Mouse (Mus musculus) heart, embryonic 10.5 days (tissue): ENCODE results near the gene Jun. TPM values are rescaled to one million over a fixed set of nuclear protein-coding genes. Genes with fewer than 3 reads are reported as not detected.

Experiments used
- DNase-seq: peaks from one replicate; pipeline ENCODE4 v3.0.0-alpha.2; 2017; ENCODE audit warnings: low spot score
- H3K27ac ChIP-seq: fragments of 300-500 bp; sonication (generic); 2 replicates; pipeline ENCODE4 v1.5.1; 2016; ENCODE audit warnings: mild to moderate bottlenecking
- H3K27me3 ChIP-seq: fragments of 300-500 bp; sonication (generic); 2 replicates; pipeline ENCODE4 v1.6.1; 2016; ENCODE audit warnings: mild to moderate bottlenecking; ENCODE audit not compliant: poor library complexity, insufficient read depth, severe bottlenecking
- H3K36me3 ChIP-seq: fragments of 300-500 bp; sonication (generic); 2 replicates; pipeline ENCODE4 v1.6.1; 2016; ENCODE audit warnings: mild to moderate bottlenecking, moderate library complexity
- H3K4me1 ChIP-seq: fragments of 300-500 bp; sonication (generic); 2 replicates; pipeline ENCODE4 v1.6.1; 2016; ENCODE audit warnings: mild to moderate bottlenecking
- H3K4me3 ChIP-seq: fragments of 300-500 bp; sonication (generic); 2 replicates; pipeline ENCODE4 v1.5.1; 2016; ENCODE audit warnings: mild to moderate bottlenecking, moderate library complexity
- H3K9me3 ChIP-seq: fragments of 300-500 bp; sonication (generic); 2 replicates; pipeline ENCODE4 v1.6.1; 2016; ENCODE audit warnings: mild to moderate bottlenecking, moderate library complexity
- WGBS: fragments of 180-500 bp; shearing (Covaris S2); methylation state at CpG from one replicate; pipeline ENCODE4 v1.1.7; 2016; 5-methylcytosine and 5-hydroxymethylcytosine counted together
- polyA plus RNA-seq: library from polyadenylated mRNA; unstranded; fragments of >200 nt; fragmentation: Nextera tagmentation; extraction: Ambion mirVana; gene quantifications from 2 replicates; pipeline ENCODE4 v1.2.1, GENCODE M21; 2016

Gene Jun
- 75.7 and 76.6 TPM in 2 replicates for polyA plus RNA-seq

GRCm38 (mm10) chr4:95052025-95052899 lies at the start of gene Jun:
Jun (minus strand) TSS chr4:95052222.
- DNase-seq: peak; percentile 100
- Histone ChIP-seq H3K27me3 (no peaks in the 10 kb centered on the region), H3K27ac (peak within 1 kb of the TSS; percentile 97), H3K9me3 (no peaks in the 10 kb centered on the region), H3K4me1 (peaks cover 12% of the 10 kb centered on the region), H3K36me3 (peaks cover 2% of the 10 kb centered on the region; the same call in 1 of the 2 replicates), H3K4me3 (peak within 1 kb of the TSS; percentile 91)
- WGBS: under 1% methylated on average over 66 of the region's 68 CpGs

- Histone ChIP-seq H3K27me3 (no peaks in the 10 kb centered on the region), H3K9me3 (no peaks in the 10 kb centered on the region), H3K4me1 (peaks cover 24% of the 10 kb centered on the region), H3K27ac (no peak overlapping the region), H3K36me3 (no peaks in the 10 kb centered on the region), H3K4me3 (no peak overlapping the region)
- 95% methylated on average over 7 of the region's 7 CpGs for WGBS
- DNase-seq: peak; percentile 57
Observed at GRCm38 (mm10) chr4:95101684-95102083, 49.7 kb upstream of the Jun start.

GRCm38 (mm10) chr4:95100694-95101093 lies 48.7 kb upstream of the Jun start:
- H3K4me3 ChIP-seq: no peak overlapping the region
- no peak for DNase-seq
- H3K9me3 ChIP-seq: no peaks in the 10 kb centered on the region
- no peaks in the 10 kb centered on the region for H3K36me3 ChIP-seq
- H3K4me1 ChIP-seq: peaks cover 20% of the 10 kb centered on the region
- H3K27ac ChIP-seq: no peak overlapping the region
- no peaks in the 10 kb centered on the region for H3K27me3 ChIP-seq

GRCm38 (mm10) chr4:95099373-95099772 lies 47.4 kb upstream of the Jun start:
- 49% methylated on average over 7 of the region's 7 CpGs for WGBS
- Histone ChIP-seq H3K36me3 (no peaks in the 10 kb centered on the region), H3K27me3 (no peaks in the 10 kb centered on the region), H3K4me1 (peaks cover 19% of the 10 kb centered on the region), H3K4me3 (no peak overlapping the region), H3K9me3 (no peaks in the 10 kb centered on the region), H3K27ac (no peak overlapping the region)
- DNase-seq: no peak

- WGBS: 64% methylated on average over 5 of the region's 5 CpGs
- DNase-seq: no peak
Observed at GRCm38 (mm10) chr4:95098722-95099097, 46.7 kb upstream of the Jun start.

GRCm38 (mm10) chr4:95097942-95098721 lies 46.1 kb upstream of the Jun start:
- H3K4me3 ChIP-seq: no peak overlapping the region
- H3K27me3 ChIP-seq: no peaks in the 10 kb centered on the region
- no peak overlapping the region for H3K27ac ChIP-seq
- no peaks in the 10 kb centered on the region for H3K36me3 ChIP-seq
- WGBS: 72% methylated on average over 10 of the region's 10 CpGs
- peak; percentile 69 for DNase-seq
- H3K9me3 ChIP-seq: no peaks in the 10 kb centered on the region
- peaks cover 30% of the 10 kb centered on the region for H3K4me1 ChIP-seq

More at GRCm38 (mm10) chr4:95098722-95099097, 46.7 kb upstream of the Jun start:
- Histone ChIP-seq H3K36me3 (no peaks in the 10 kb centered on the region), H3K9me3 (no peaks in the 10 kb centered on the region), H3K27me3 (no peaks in the 10 kb centered on the region), H3K4me1 (peaks cover 24% of the 10 kb centered on the region), H3K27ac (no peak overlapping the region), H3K4me3 (no peak overlapping the region)

GRCm38 (mm10) chr4:95096731-95097130 lies 44.7 kb upstream of the Jun start:
- Histone ChIP-seq H3K4me3 (no peak overlapping the region), H3K4me1 (peaks cover 30% of the 10 kb centered on the region), H3K27me3 (0 out of 2 replicates have a peak, but pooled peaks cover 3% of the 10 kb centered on the region), H3K27ac (no peak overlapping the region), H3K36me3 (no peaks in the 10 kb centered on the region), H3K9me3 (no peaks in the 10 kb centered on the region)
- WGBS: 49% methylated on average over 2 of the region's 2 CpGs
- DNase-seq: peak; percentile 43

GRCm38 (mm10) chr4:95095911-95096310 lies 43.9 kb upstream of the Jun start:
- peak; percentile 58 for DNase-seq
- H3K36me3 ChIP-seq: no peaks in the 10 kb centered on the region
- H3K27me3 ChIP-seq: 0 out of 2 replicates have a peak, but pooled peaks cover 3% of the 10 kb centered on the region
- no peak overlapping the region for H3K27ac ChIP-seq
- H3K4me3 ChIP-seq: no peak overlapping the region
- WGBS: 83% methylated on average over 6 of the region's 6 CpGs
- no peaks in the 10 kb centered on the region for H3K9me3 ChIP-seq
- peaks cover 30% of the 10 kb centered on the region for H3K4me1 ChIP-seq

- H3K27me3 ChIP-seq: 0 out of 2 replicates have a peak, but pooled peaks cover 3% of the 10 kb centered on the region
- peak; percentile 7 for DNase-seq
- H3K36me3 ChIP-seq: no peaks in the 10 kb centered on the region
- WGBS: 91% methylated on average over 6 of the region's 6 CpGs
- H3K4me1 ChIP-seq: peaks cover 30% of the 10 kb centered on the region
- H3K9me3 ChIP-seq: no peaks in the 10 kb centered on the region
- no peak overlapping the region for H3K27ac ChIP-seq
- H3K4me3 ChIP-seq: no peak overlapping the region
Observed at GRCm38 (mm10) chr4:95095355-95095754, 43.3 kb upstream of the Jun start.

- Histone ChIP-seq H3K27me3 (0 out of 2 replicates have a peak, but pooled peaks cover 3% of the 10 kb centered on the region), H3K36me3 (no peaks in the 10 kb centered on the region), H3K4me3 (no peak overlapping the region), H3K4me1 (peaks cover 29% of the 10 kb centered on the region), H3K27ac (peak overlapping the region; percentile 42; the same call in 1 of the 2 replicates), H3K9me3 (no peaks in the 10 kb centered on the region)
- peak; percentile 63 for DNase-seq
- WGBS: 26% methylated on average over 4 of the region's 4 CpGs
Observed at GRCm38 (mm10) chr4:95094700-95095113, 42.7 kb upstream of the Jun start.

GRCm38 (mm10) chr4:95093615-95094014 lies 41.6 kb upstream of the Jun start:
- 0 out of 2 replicates have a peak, but pooled peaks cover 3% of the 10 kb centered on the region for H3K27me3 ChIP-seq
- no peaks in the 10 kb centered on the region for H3K9me3 ChIP-seq
- no peak overlapping the region for H3K27ac ChIP-seq
- 75% methylated on average over 6 of the region's 6 CpGs for WGBS
- no peak overlapping the region for H3K4me3 ChIP-seq
- H3K36me3 ChIP-seq: no peaks in the 10 kb centered on the region
- DNase-seq: peak; percentile 46
- H3K4me1 ChIP-seq: peaks cover 18% of the 10 kb centered on the region

- no peak overlapping the region for H3K27ac ChIP-seq
- peaks cover 18% of the 10 kb centered on the region for H3K4me1 ChIP-seq
Observed at GRCm38 (mm10) chr4:95092516-95092915, 40.5 kb upstream of the Jun start.

GRCm38 (mm10) chr4:95091536-95091935 lies 39.5 kb upstream of the Jun start:
- H3K27ac ChIP-seq: no peak overlapping the region
- WGBS: 79% methylated on average over 4 of the region's 4 CpGs
- H3K27me3 ChIP-seq: 0 out of 2 replicates have a peak, but pooled peaks cover 3% of the 10 kb centered on the region
- H3K4me3 ChIP-seq: no peak overlapping the region
- H3K9me3 ChIP-seq: no peaks in the 10 kb centered on the region
- H3K36me3 ChIP-seq: no peaks in the 10 kb centered on the region
- H3K4me1 ChIP-seq: peaks cover 17% of the 10 kb centered on the region
- peak; percentile 53 for DNase-seq

More at GRCm38 (mm10) chr4:95092516-95092915, 40.5 kb upstream of the Jun start:
- H3K9me3 ChIP-seq: no peaks in the 10 kb centered on the region
- H3K27me3 ChIP-seq: 0 out of 2 replicates have a peak, but pooled peaks cover 3% of the 10 kb centered on the region
- no peaks in the 10 kb centered on the region for H3K36me3 ChIP-seq
- H3K4me3 ChIP-seq: no peak overlapping the region
- 88% methylated on average over 4 of the region's 4 CpGs for WGBS
- peak; percentile 69 for DNase-seq
